19 mouse cellular contexts compared by ENCODE assay signal in genomic region chr17:87339122-87339521, GRCm38 (mm10). TPM values are rescaled to one million over a fixed set of nuclear protein-coding genes. Genes with fewer than 3 reads are reported as not detected.
DNase-seq lines count a peak whose midpoint lies in the region; ATAC-seq lines count a peak whose summit lies in the region.
"Had no signal": no experiment of that assay in that cellular context is flagged by ENCODE, and none has a peak within 500 bp of the region (broad histone marks: within the 10 kb centered on the region; RNA-seq: fewer than 3 reads in every experiment).

No protein-coding gene starts in this region.

- no peak overlapping the region for H3K27ac ChIP-seq in kidney, embryonic 14.5 days (ENCODE audit: low read depth, low read length)
- no peak overlapping the region for H3K27ac ChIP-seq in forebrain, embryonic 14.5 days (ENCODE audit: low read depth, low read length)
- H3K27ac ChIP-seq: embryonic facial prominence, embryonic 12.5 days; heart, embryonic 13.5 days; hindbrain, postnatal 0 days; kidney, postnatal 0 days; limb, embryonic 15.5 days; stomach, embryonic 15.5 days had no signal

- no peak overlapping the region for H3K4me3 ChIP-seq in kidney, embryonic 14.5 days (ENCODE audit: low read length)
- no peak overlapping the region for H3K4me3 ChIP-seq in forebrain, embryonic 14.5 days (ENCODE audit: low read depth, low read length)
- H3K4me3 ChIP-seq: embryonic facial prominence, embryonic 12.5 days; heart, embryonic 13.5 days; limb, embryonic 15.5 days; stomach, embryonic 15.5 days had no signal

- no peak overlapping the region for H3K9ac ChIP-seq in kidney, embryonic 14.5 days (ENCODE audit: low read depth, low read length)
- H3K9ac ChIP-seq in forebrain, embryonic 14.5 days (ENCODE audit: low read length): no peak overlapping the region
- H3K9ac ChIP-seq: embryonic facial prominence, embryonic 12.5 days; forebrain, postnatal 0 days; heart, embryonic 13.5 days; limb, embryonic 15.5 days; stomach, embryonic 15.5 days had no signal

- H3K27me3 ChIP-seq in kidney, embryonic 14.5 days (ENCODE audit: control insufficient read depth, insufficient read depth, low read length): no peaks in the 10 kb centered on the region
- no peaks in the 10 kb centered on the region for H3K27me3 ChIP-seq in forebrain, embryonic 14.5 days (replicated peaks; ENCODE audit: control insufficient read depth, insufficient read depth, low read length)
- H3K27me3 ChIP-seq: heart, embryonic 13.5 days; limb, embryonic 15.5 days; stomach, embryonic 15.5 days had no signal

- DNase-seq in cerebellum, adult 9-10 months: peak; percentile 29
- no peak for DNase-seq in cerebellum, adult 11 months
- DNase-seq in kidney, adult 18-20 months: peak; percentile 51
- peak; percentile 64 for DNase-seq in adrenal gland, adult 2 months
- peak; percentile 39 for DNase-seq in kidney, postnatal 14 days
- no peak for DNase-seq in embryo, embryonic 10.5 days (ENCODE audit: low spot score)
- DNase-seq in forebrain, embryonic 14.5 days (ENCODE audit: low spot score): no peak
- DNase-seq: cerebellum, adult 11-12 months; forebrain, postnatal 0 days; gastrocnemius, postnatal 10 days; lung, adult 18-20 months; right cerebral cortex, postnatal 14 days had no signal

- WGBS in kidney, embryonic 14.5 days: 81% methylated on average over 1 of the region's 1 CpGs
- 82% methylated on average over 1 of the region's 1 CpGs for WGBS in forebrain, embryonic 14.5 days

- H3K9me3 ChIP-seq in kidney, embryonic 14.5 days (ENCODE audit: control insufficient read depth, low read length): no peaks in the 10 kb centered on the region
- no peaks in the 10 kb centered on the region for H3K9me3 ChIP-seq in forebrain, embryonic 14.5 days (replicated peaks; ENCODE audit: control insufficient read depth, low read length)
- H3K9me3 ChIP-seq: embryonic facial prominence, embryonic 12.5 days; limb, embryonic 15.5 days; stomach, embryonic 15.5 days had no signal

- no peaks in the 10 kb centered on the region for H3K36me3 ChIP-seq in kidney, embryonic 14.5 days (ENCODE audit: control insufficient read depth, insufficient read depth, low read length)
- H3K36me3 ChIP-seq in forebrain, embryonic 14.5 days (ENCODE audit: control insufficient read depth, insufficient read depth, low read length): no peaks in the 10 kb centered on the region
- H3K36me3 ChIP-seq: embryonic facial prominence, embryonic 12.5 days; limb, embryonic 15.5 days; stomach, embryonic 15.5 days had no signal

- no peak overlapping the region for H3K4me2 ChIP-seq in kidney, embryonic 14.5 days (replicated peaks; ENCODE audit: low read depth, low read length)
- no peak overlapping the region for H3K4me2 ChIP-seq in forebrain, embryonic 14.5 days (ENCODE audit: low read length)
- H3K4me2 ChIP-seq: embryonic facial prominence, embryonic 12.5 days; heart, embryonic 13.5 days; limb, embryonic 15.5 days; stomach, embryonic 15.5 days had no signal

- no peaks in the 10 kb centered on the region for H3K4me1 ChIP-seq in kidney, embryonic 14.5 days (ENCODE audit: control insufficient read depth, insufficient read depth, low read length)
- H3K4me1 ChIP-seq in forebrain, embryonic 14.5 days (ENCODE audit: control insufficient read depth, insufficient read depth, low read length): no peaks in the 10 kb centered on the region
- H3K4me1 ChIP-seq: heart, embryonic 13.5 days; stomach, embryonic 15.5 days had no signal

- no peak for ATAC-seq in kidney, embryonic 14.5 days (ENCODE audit: low FRiP score, low TSS enrichment)
- ATAC-seq in forebrain, embryonic 14.5 days: no peak
- ATAC-seq: forebrain, postnatal 0 days; hindbrain, postnatal 0 days had no signal

RNA-seq across cellular contexts. Expression of gene Ttc7, which starts 56.4 kb away (rescaled TPM):
- 4.0 and 5.7 TPM in 2 replicates for polyA plus RNA-seq in kidney, embryonic 14.5 days (2014; fragmentation: Nextera tagmentation; extraction: Ambion mirVana)
- total RNA-seq in adrenal gland, adult 2 months (2021): 10 to 100 TPM; 12.0 to 15.1 TPM
- polyA plus RNA-seq in adrenal gland, adult 2 months (2012; rRNA removed): 30.6 and 34.0 TPM in 2 replicates
- 4.1 and 4.8 TPM in 2 replicates for polyA plus RNA-seq in forebrain, embryonic 14.5 days (2014; fragmentation: Nextera tagmentation; extraction: Ambion mirVana)

Comparison
In these comparisons a context has a peak if more than half of its experiments do, and no peak if none do; other contexts are left out.
1. DNase-seq: peak in cerebellum, adult 9-10 months (single experiment), kidney, adult 18-20 months (single experiment), adrenal gland, adult 2 months (single experiment) and kidney, postnatal 14 days (single experiment); none in cerebellum, adult 11 months (single experiment), embryo, embryonic 10.5 days (single experiment) and forebrain, embryonic 14.5 days (single experiment).